Comparison of ENCODE assay signal across 17 mouse cellular contexts in the genomic region with DNA sequence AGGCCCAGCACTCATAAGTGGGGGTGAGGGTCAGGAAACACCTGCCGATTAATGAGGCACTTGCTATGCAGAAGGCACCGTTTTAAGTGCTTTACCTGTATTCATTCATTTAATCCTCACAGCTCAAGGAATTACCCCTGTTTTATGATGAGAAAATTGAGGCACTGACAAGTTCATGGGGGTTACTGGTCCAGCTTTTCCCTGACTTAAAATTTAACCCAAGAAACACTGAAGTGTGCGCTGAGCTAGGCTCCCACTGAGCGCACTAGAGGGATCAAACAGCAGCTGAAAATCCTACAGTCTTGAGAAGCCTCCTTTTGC. TPM values are rescaled to one million over a fixed set of nuclear protein-coding genes. Genes with fewer than 3 reads are reported as not detected.
DNase-seq lines count a peak whose midpoint lies in the region; ATAC-seq lines count a peak whose summit lies in the region.
"Had no signal": no experiment of that assay in that cellular context is flagged by ENCODE, and none has a peak within 500 bp of the region (broad histone marks: within the 10 kb centered on the region; RNA-seq: fewer than 3 reads in every experiment).

No protein-coding gene starts in this region.

- no peak for DNase-seq in forebrain, embryonic 14.5 days (ENCODE audit: low spot score)
- DNase-seq in kidney, adult 9 months: no peak
- DNase-seq in embryonic facial prominence, embryonic 11.5 days (ENCODE audit: low spot score): peak; percentile 43
- no peak for DNase-seq in urinary bladder, postnatal 10 days (ENCODE audit: low spot score)
- no peak for DNase-seq in spleen, postnatal 10 days (ENCODE audit: low spot score in 2 of 2)
- DNase-seq: adrenal gland, adult 8-10 months; cerebellum, postnatal 10 days; heart, adult 2 months; heart, postnatal 36 days; kidney, adult 11 months; liver, embryonic 13.5 days had no signal

- no peaks in the 10 kb centered on the region for H3K9me3 ChIP-seq in forebrain, embryonic 14.5 days (replicated peaks; ENCODE audit: control insufficient read depth, low read length)
- H3K9me3 ChIP-seq in forebrain, embryonic 15.5 days: no peaks in the 10 kb centered on the region
- H3K9me3 ChIP-seq in kidney, embryonic 16.5 days (ENCODE audit: low read length): no peaks in the 10 kb centered on the region
- no peaks in the 10 kb centered on the region for H3K9me3 ChIP-seq in embryonic facial prominence, embryonic 11.5 days (replicated peaks; ENCODE audit: control insufficient read depth, low read length)
- H3K9me3 ChIP-seq in limb, embryonic 12.5 days: no peaks in the 10 kb centered on the region
- H3K9me3 ChIP-seq: liver, embryonic 13.5 days; neural tube, embryonic 13.5 days had no signal

- H3K36me3 ChIP-seq in forebrain, embryonic 14.5 days (ENCODE audit: control insufficient read depth, insufficient read depth, low read length): no peaks in the 10 kb centered on the region
- peaks cover 2% of the 10 kb centered on the region; the same call in 1 of the 2 replicates for H3K36me3 ChIP-seq in forebrain, embryonic 15.5 days
- H3K36me3 ChIP-seq in kidney, embryonic 16.5 days (ENCODE audit: insufficient read depth, low read length): 0 out of 2 replicates have a peak, but pooled peaks cover 3% of the 10 kb centered on the region
- no peaks in the 10 kb centered on the region for H3K36me3 ChIP-seq in embryonic facial prominence, embryonic 11.5 days (replicated peaks; ENCODE audit: control insufficient read depth, insufficient read depth, low read depth, low read length)
- peaks cover 10% of the 10 kb centered on the region; the same call in 1 of the 2 replicates for H3K36me3 ChIP-seq in limb, embryonic 12.5 days

- H3K4me3 ChIP-seq in forebrain, embryonic 14.5 days (ENCODE audit: low read depth, low read length): no peak overlapping the region
- H3K4me3 ChIP-seq in forebrain, embryonic 15.5 days: no peak overlapping the region
- no peak overlapping the region for H3K4me3 ChIP-seq in kidney, embryonic 16.5 days (ENCODE audit: low read length)
- H3K4me3 ChIP-seq in embryonic facial prominence, embryonic 11.5 days (ENCODE audit: low read depth, low read length): no peak overlapping the region
- H3K4me3 ChIP-seq in limb, embryonic 12.5 days (replicated peaks): no peak overlapping the region
- H3K4me3 ChIP-seq: heart, adult 2 months; left cerebral cortex, adult 2 months; liver, embryonic 13.5 days; neural tube, embryonic 13.5 days had no signal

- no peak overlapping the region for H3K4me2 ChIP-seq in forebrain, embryonic 14.5 days (ENCODE audit: low read length)
- H3K4me2 ChIP-seq in forebrain, embryonic 15.5 days (replicated peaks): no peak overlapping the region
- no peak overlapping the region for H3K4me2 ChIP-seq in kidney, embryonic 16.5 days (replicated peaks; ENCODE audit: low read depth, low read length)
- H3K4me2 ChIP-seq in embryonic facial prominence, embryonic 11.5 days (ENCODE audit: low read depth, low read length): no peak overlapping the region
- H3K4me2 ChIP-seq in limb, embryonic 12.5 days: peak overlapping the region; percentile 36
- H3K4me2 ChIP-seq: liver, embryonic 13.5 days; neural tube, embryonic 13.5 days had no signal

- peak overlapping the region; percentile 27; the same call in 1 of the 2 replicates for H3K27ac ChIP-seq in forebrain, embryonic 14.5 days (ENCODE audit: low read depth, low read length)
- H3K27ac ChIP-seq in forebrain, embryonic 15.5 days (replicated peaks): no peak overlapping the region
- peak overlapping the region; percentile 49 for H3K27ac ChIP-seq in kidney, embryonic 16.5 days (ENCODE audit: low read length)
- 0 out of 2 replicates have a peak overlapping the region, but pooled peaks have one; percentile 59 for H3K27ac ChIP-seq in embryonic facial prominence, embryonic 11.5 days (replicated peaks; ENCODE audit: low read depth, low read length)
- H3K27ac ChIP-seq in limb, embryonic 12.5 days: peak overlapping the region; percentile 67
- H3K27ac ChIP-seq: heart, adult 2 months; left cerebral cortex, adult 2 months; liver, embryonic 13.5 days; macrophage had no signal

- no peak overlapping the region for H3K9ac ChIP-seq in forebrain, embryonic 14.5 days (ENCODE audit: low read length)
- H3K9ac ChIP-seq in forebrain, embryonic 15.5 days (replicated peaks): no peak overlapping the region
- H3K9ac ChIP-seq in kidney, embryonic 16.5 days (replicated peaks; ENCODE audit: low read length): no peak overlapping the region
- no peak overlapping the region; the same call in 1 of the 2 replicates for H3K9ac ChIP-seq in embryonic facial prominence, embryonic 11.5 days (replicated peaks; ENCODE audit: low read length)
- no peak overlapping the region for H3K9ac ChIP-seq in limb, embryonic 12.5 days (replicated peaks)
- H3K9ac ChIP-seq: liver, embryonic 13.5 days; neural tube, embryonic 13.5 days had no signal

- H3K4me1 ChIP-seq in forebrain, embryonic 14.5 days (ENCODE audit: control insufficient read depth, insufficient read depth, low read length): peaks cover 6% of the 10 kb centered on the region
- peaks cover 7% of the 10 kb centered on the region; the same call in 1 of the 2 replicates for H3K4me1 ChIP-seq in forebrain, embryonic 15.5 days
- peaks cover 47% of the 10 kb centered on the region for H3K4me1 ChIP-seq in kidney, embryonic 16.5 days (ENCODE audit: insufficient read depth, low read length)
- peaks cover 3% of the 10 kb centered on the region; the same call in 1 of the 2 replicates for H3K4me1 ChIP-seq in embryonic facial prominence, embryonic 11.5 days (ENCODE audit: control insufficient read depth, insufficient read depth, low read length)
- H3K4me1 ChIP-seq in limb, embryonic 12.5 days (replicated peaks): peaks cover 70% of the 10 kb centered on the region

- H3K27me3 ChIP-seq in forebrain, embryonic 14.5 days (replicated peaks; ENCODE audit: control insufficient read depth, insufficient read depth, low read length): no peaks in the 10 kb centered on the region
- H3K27me3 ChIP-seq in forebrain, embryonic 15.5 days: no peaks in the 10 kb centered on the region
- no peaks in the 10 kb centered on the region for H3K27me3 ChIP-seq in kidney, embryonic 16.5 days (ENCODE audit: insufficient read depth, low read length)
- H3K27me3 ChIP-seq in embryonic facial prominence, embryonic 11.5 days (ENCODE audit: control insufficient read depth, insufficient read depth, low read length): no peaks in the 10 kb centered on the region
- peaks cover 62% of the 10 kb centered on the region for H3K27me3 ChIP-seq in limb, embryonic 12.5 days
- H3K27me3 ChIP-seq: liver, embryonic 13.5 days; neural tube, embryonic 13.5 days had no signal

- 39% methylated on average over 4 of the region's 4 CpGs for WGBS in forebrain, embryonic 14.5 days
- 41% methylated on average over 4 of the region's 4 CpGs for WGBS in forebrain, embryonic 15.5 days
- 43% methylated on average over 4 of the region's 4 CpGs for WGBS in kidney, embryonic 16.5 days
- 39% methylated on average over 4 of the region's 4 CpGs for WGBS in embryonic facial prominence, embryonic 11.5 days
- WGBS in limb, embryonic 12.5 days: 10% methylated on average over 4 of the region's 4 CpGs

- peak; percentile 29; the same call in 1 of the 2 replicates for ATAC-seq in forebrain, embryonic 14.5 days
- ATAC-seq in forebrain, embryonic 15.5 days (replicated peaks): no peak
- peak; percentile 36 for ATAC-seq in kidney, embryonic 16.5 days (ENCODE audit: low FRiP score, low TSS enrichment)
- ATAC-seq in embryonic facial prominence, embryonic 11.5 days (replicated peaks; ENCODE audit: insufficient number of reproducible peaks, low FRiP score, low TSS enrichment, low read depth): no peak
- ATAC-seq in limb, embryonic 12.5 days (ENCODE audit: insufficient number of reproducible peaks, insufficient read depth, low FRiP score, low TSS enrichment, low read depth): peak; percentile 57

RNA-seq across cellular contexts. Expression of a gene that starts 49.6 kb away (rescaled TPM):
- 53.1 and 61.9 TPM in 2 replicates for polyA plus RNA-seq in forebrain, embryonic 14.5 days (2014; fragmentation: Nextera tagmentation; extraction: Ambion mirVana)
- polyA plus RNA-seq in forebrain, embryonic 15.5 days (2015; fragmentation: Nextera tagmentation; extraction: Ambion mirVana): 64.2 and 64.8 TPM in 2 replicates
- 126 and 128 TPM in 2 replicates for polyA plus RNA-seq in kidney, embryonic 16.5 days (2015; fragmentation: Nextera tagmentation; extraction: Ambion mirVana)
- polyA plus RNA-seq in embryonic facial prominence, embryonic 11.5 days (2014; fragmentation: Nextera tagmentation; extraction: Ambion mirVana): 70.1 and 79.0 TPM in 2 replicates
- polyA plus RNA-seq in limb, embryonic 12.5 days (2016; fragmentation: Nextera tagmentation; extraction: Ambion mirVana): 78.9 and 87.7 TPM in 2 replicates

Comparison
In these comparisons a context has a peak if more than half of its experiments do, and no peak if none do; other contexts are left out.
1. ATAC-seq: peak in forebrain, embryonic 14.5 days (single experiment), kidney, embryonic 16.5 days (single experiment) and limb, embryonic 12.5 days (single experiment); none in forebrain, embryonic 15.5 days (single experiment) and embryonic facial prominence, embryonic 11.5 days (single experiment).